ENCODE assay signal across 23 mouse cellular contexts in genomic region chr13:102319453-102319852, GRCm38 (mm10).
DNase-seq lines count a peak whose midpoint lies in the region; ATAC-seq and TF ChIP-seq lines count a peak whose summit lies in the region.
"Had no signal": no experiment of that assay in that cellular context is flagged by ENCODE, and none has a peak within 500 bp of the region (broad histone marks: within the 10 kb centered on the region; RNA-seq: fewer than 3 reads in every experiment).

No protein-coding gene starts in this region.

- CTCF ChIA-PET in Patski (lab: Charles Lee): interaction anchor here (1.4 kb wide), 2 partner anchors 16 to 600 kb away, joined by 3 read pairs; no protein-coding TSS in a partner anchor

- 81% methylated on average over 2 of the region's 2 CpGs for WGBS in liver, adult 2 months
- WGBS in liver, embryonic 11.5 days: 73% methylated on average over 2 of the region's 2 CpGs
- 22% methylated on average over 2 of the region's 2 CpGs for WGBS in heart, embryonic 13.5 days

- H3K4me2 ChIP-seq in liver, embryonic 11.5 days: no peak overlapping the region
- no peak overlapping the region for H3K4me2 ChIP-seq in heart, embryonic 13.5 days
- H3K4me2 ChIP-seq: forebrain, embryonic 15.5 days; limb, embryonic 15.5 days had no signal

- in situ Hi-C loops in Patski (cut with MboI; ENCODE audit: low pct_unique_long_range_greater_than_20kb): no loop called here

- ATAC-seq in liver, embryonic 11.5 days (replicated peaks; ENCODE audit: low FRiP score): no peak
- ATAC-seq in Patski: no peak
- ATAC-seq in heart, embryonic 13.5 days (ENCODE audit: extremely low read depth, insufficient number of reproducible peaks, low FRiP score, low TSS enrichment): 0 out of 2 replicates have a peak, but pooled peaks have one; percentile 14
- ATAC-seq in monocyte, adult 5-6 weeks (replicated peaks; ENCODE audit: insufficient number of reproducible peaks, low FRiP score, low TSS enrichment, poor library complexity, severe bottlenecking): no peak
- ATAC-seq: forebrain, embryonic 15.5 days; midbrain, embryonic 16.5 days had no signal

- no peaks in the 10 kb centered on the region for H3K36me3 ChIP-seq in liver, adult 2 months (ENCODE audit: control insufficient read depth, insufficient read depth, low read length)
- no peaks in the 10 kb centered on the region for H3K36me3 ChIP-seq in liver, embryonic 11.5 days (ENCODE audit: control insufficient read depth, insufficient read depth, low read length)
- H3K36me3 ChIP-seq in heart, embryonic 13.5 days: no peaks in the 10 kb centered on the region
- H3K36me3 ChIP-seq: embryonic facial prominence, embryonic 10.5 days; forebrain, embryonic 15.5 days; G1E; limb, embryonic 15.5 days had no signal

- no peak overlapping the region for H3K9ac ChIP-seq in liver, adult 2 months (ENCODE audit: low read depth, low read length)
- H3K9ac ChIP-seq in liver, embryonic 11.5 days (ENCODE audit: low read depth, low read length): no peak overlapping the region
- no peak overlapping the region for H3K9ac ChIP-seq in heart, embryonic 13.5 days
- H3K9ac ChIP-seq: forebrain, embryonic 15.5 days; limb, embryonic 15.5 days had no signal

- H3K4me1 ChIP-seq in liver, adult 2 months (ENCODE audit: control insufficient read depth, insufficient read depth, low read length): no peaks in the 10 kb centered on the region
- no peaks in the 10 kb centered on the region for H3K4me1 ChIP-seq in liver, embryonic 11.5 days (replicated peaks; ENCODE audit: control insufficient read depth, insufficient read depth, low read length)
- peaks cover 28% of the 10 kb centered on the region for H3K4me1 ChIP-seq in heart, embryonic 13.5 days
- H3K4me1 ChIP-seq: embryonic facial prominence, embryonic 10.5 days; forebrain, embryonic 15.5 days; limb, embryonic 15.5 days had no signal

- H3K9me3 ChIP-seq in liver, embryonic 11.5 days (ENCODE audit: control insufficient read depth, low read length): no peaks in the 10 kb centered on the region
- H3K9me3 ChIP-seq in heart, embryonic 13.5 days: no peaks in the 10 kb centered on the region
- H3K9me3 ChIP-seq: embryonic facial prominence, embryonic 10.5 days; forebrain, embryonic 15.5 days; G1E; limb, embryonic 15.5 days had no signal

- DNase-seq in liver, adult 2 months (ENCODE audit: extremely low read depth, low read depth, low spot score): peak; percentile 33
- DNase-seq in liver, embryonic 11.5 days (ENCODE audit: low spot score): no peak
- DNase-seq in 3T3-L1 (ENCODE audit: low read depth, low spot score) (peak; percentile 36), Patski (ENCODE audit: low read depth, low spot score) (peak; percentile 6), adipocyte (ENCODE audit: low spot score) (no peak)
- DNase-seq in cerebellum, adult 9-11 months: no peak
- DNase-seq: B cell, adult 2 months; cerebellum, adult 9-10 months; kidney, adult 11 months; kidney, postnatal 4 days; left cerebral cortex, postnatal 4 days; lung, postnatal 4 days; right cerebral cortex, postnatal 4 days; thymus, adult 18-20 months; thymus, postnatal 36 days had no signal

- no peaks in the 10 kb centered on the region for H3K79me2 ChIP-seq in liver, adult 2 months (ENCODE audit: control insufficient read depth, insufficient read depth, low read length)

- H3K27ac ChIP-seq in liver, adult 2 months (replicated peaks; ENCODE audit: insufficient read depth, low read depth, low read length): no peak overlapping the region
- no peak overlapping the region for H3K27ac ChIP-seq in liver, embryonic 11.5 days (ENCODE audit: low read depth, low read length)
- H3K27ac ChIP-seq in heart, embryonic 13.5 days (replicated peaks): peak overlapping the region; percentile 68
- H3K27ac ChIP-seq: embryonic facial prominence, embryonic 10.5 days; forebrain, embryonic 15.5 days; limb, embryonic 15.5 days had no signal

- POLR2A ChIA-PET in Patski (lab: Charles Lee): interaction anchor here (0.7 to 0.9 kb wide), 2 partner anchors 25 to 436 kb away, joined by 3 to 4 read pairs; no protein-coding TSS in a partner anchor

- no peak for TF ChIP-seq POLR2A in liver, adult 2 months (IDR thresholded peaks at IDR 0.05; ENCODE audit: extremely low read depth, insufficient read depth, low read length)

- TF ChIP-seq CTCF in liver, adult 2 months (IDR thresholded peaks at IDR 0.05; ENCODE audit: low read depth, low read length): no peak
- no peak for TF ChIP-seq CTCF in Patski (IDR thresholded peaks at IDR 0.05)

- no peak overlapping the region for H3K4me3 ChIP-seq in liver, adult 2 months (ENCODE audit: insufficient read depth, low read depth, low read length)
- no peak overlapping the region for H3K4me3 ChIP-seq in liver, embryonic 11.5 days (ENCODE audit: low read depth, low read length)
- no peak overlapping the region for H3K4me3 ChIP-seq in heart, embryonic 13.5 days
- H3K4me3 ChIP-seq: embryonic facial prominence, embryonic 10.5 days; forebrain, embryonic 15.5 days; limb, embryonic 15.5 days had no signal

- H3K27me3 ChIP-seq in liver, adult 2 months (ENCODE audit: control insufficient read depth, insufficient read depth, low read length): no peaks in the 10 kb centered on the region
- no peaks in the 10 kb centered on the region for H3K27me3 ChIP-seq in liver, embryonic 11.5 days (replicated peaks; ENCODE audit: control insufficient read depth, insufficient read depth, low read length)
- no peaks in the 10 kb centered on the region for H3K27me3 ChIP-seq in Patski
- no peaks in the 10 kb centered on the region for H3K27me3 ChIP-seq in heart, embryonic 13.5 days (replicated peaks)
- H3K27me3 ChIP-seq: CH12.LX; forebrain, embryonic 15.5 days; limb, embryonic 15.5 days had no signal

Comparison
In these comparisons a context has a peak if more than half of its experiments do, and no peak if none do; other contexts are left out.
1. DNase-seq: peak in liver, adult 2 months (single experiment), 3T3-L1 (single experiment) and Patski (single experiment); none in liver, embryonic 11.5 days (single experiment), cerebellum, adult 9-11 months (single experiment) and adipocyte (single experiment).